Mouse (Mus musculus) neutrophil, adult 5-6 weeks (primary cell): ENCODE measurements around the gene Ccdc33. TPM values are rescaled to one million over a fixed set of nuclear protein-coding genes. Genes with fewer than 3 reads are reported as not detected.
A peak's percentile ranks its signal among the peaks of the same experiment; 100 is the strongest.

Experiments
- ATAC-seq: fragments of 151-379, 151-347 bp; 2 replicates; pipeline ENCODE4 v1.8.0; 2017; ENCODE audit warnings: mild to moderate bottlenecking, moderate TSS enrichment; ENCODE audit not compliant: insufficient number of reproducible peaks, poor library complexity, low FRiP score, severe bottlenecking; ENCODE audit errors: extremely low read depth
- total RNA-seq: library from RNA; stranded (forward); fragments of 200-1000 nt; gene quantifications from 2 replicates; pipeline ENCODE4 v1.2.3, GENCODE M21; 2017

Gene Ccdc33
- total RNA-seq, 1 experiment from 2014 or later = not detected

GRCm38 (mm10) chr9:58035519-58035918 lies 83.1 kb downstream of the Ccdc33 start:
- no peak for ATAC-seq

GRCm38 (mm10) chr9:58031895-58032294 lies 86.7 kb downstream of the Ccdc33 start:
- ATAC-seq = no peak

- no peak for ATAC-seq
Measured at GRCm38 (mm10) chr9:58029635-58030034, 89.0 kb downstream of the Ccdc33 start.

- ATAC-seq = no peak
Measured at GRCm38 (mm10) chr9:58028841-58029240, 89.8 kb downstream of the Ccdc33 start.

GRCm38 (mm10) chr9:58027426-58028180 lies 91.0 kb downstream of the Ccdc33 start:
- no peak for ATAC-seq

- ATAC-seq = no peak
Measured at GRCm38 (mm10) chr9:58025995-58026394, 92.6 kb downstream of the Ccdc33 start.

GRCm38 (mm10) chr9:58018385-58018784 lies 100.2 kb downstream of the Ccdc33 start:
- ATAC-seq = no peak

GRCm38 (mm10) chr9:58016962-58017361 lies 101.7 kb downstream of the Ccdc33 start:
- ATAC-seq = no peak

GRCm38 (mm10) chr9:58015856-58016255 lies 102.8 kb downstream of the Ccdc33 start:
- ATAC-seq = no peak

- no peak for ATAC-seq
Measured at GRCm38 (mm10) chr9:58014393-58015160, 104.0 kb downstream of the Ccdc33 start.

- ATAC-seq = no peak
Measured at GRCm38 (mm10) chr9:58012935-58013334, 105.7 kb downstream of the Ccdc33 start.

- no peak for ATAC-seq
Measured at GRCm38 (mm10) chr9:58012486-58012885, 106.1 kb downstream of the Ccdc33 start.

GRCm38 (mm10) chr9:58011552-58011951 lies 107.1 kb downstream of the Ccdc33 start:
- no peak for ATAC-seq

- ATAC-seq = no peak
Measured at GRCm38 (mm10) chr9:58011027-58011426, 107.6 kb downstream of the Ccdc33 start.

- ATAC-seq = no peak
Measured at GRCm38 (mm10) chr9:58009588-58009987, 109.0 kb downstream of the Ccdc33 start.

- ATAC-seq = no peak
Measured at GRCm38 (mm10) chr9:58009015-58009362, 109.6 kb downstream of the Ccdc33 start.

- ATAC-seq = no peak
Measured at GRCm38 (mm10) chr9:58008336-58009014, 110.1 kb downstream of the Ccdc33 start.

GRCm38 (mm10) chr9:58005753-58006461 lies 112.7 kb downstream of the Ccdc33 start, which contains the start of gene Cyp11a1:
Gene Cyp11a1, plus strand, starts transcription at chr9:58006411.
- peak; percentile 57; the same call in 1 of the 2 replicates for ATAC-seq

GRCm38 (mm10) chr9:58003272-58003671 lies 115.4 kb downstream of the Ccdc33 start:
- ATAC-seq = no peak
